Mouse (Mus musculus): ENCODE data around the gene Gm428.
"Not testable (repeated sequence)": the region's sequence is repeated elsewhere in the genome, so short reads cannot be mapped to it uniquely, and the experiment has no call there.

Gene Gm428

GRCm38 (mm10) chr4:73683216-73683615 is at the start of gene Gm428:
TSS of gene Gm428 (plus strand) at chr4:73683516.
- DNase-seq (ENCODE audit: low read depth, low spot score) = not testable (repeated sequence)

GRCm38 (mm10) chr4:73637821-73638220 is 45.5 kb upstream of the Gm428 start, which contains the start of gene Gm11236:
TSS of gene Gm11236 (plus strand) at chr4:73638121.
- DNase-seq (ENCODE audit: low read depth, low spot score) = not testable (repeated sequence)

DNA sequence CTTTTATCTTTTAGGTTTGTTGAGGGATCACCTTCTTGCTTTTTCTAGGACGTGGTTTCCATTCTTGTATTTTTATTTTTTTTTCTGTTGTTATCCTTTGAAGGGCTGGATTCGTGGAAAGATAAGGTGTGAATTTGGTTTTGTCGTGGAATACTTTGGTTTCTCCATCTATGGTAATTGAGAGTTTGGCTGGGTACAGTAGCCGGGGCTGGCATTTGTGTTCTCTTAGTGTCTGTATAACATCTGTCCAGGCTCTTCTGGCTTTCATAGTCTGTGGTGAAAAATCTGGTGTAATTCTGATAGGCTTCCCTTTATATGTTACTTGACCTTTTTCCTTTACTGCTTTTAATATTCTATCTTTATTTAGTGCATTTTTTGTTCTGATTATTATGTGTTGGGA is 21.5 kb upstream of the Gm428 start:
- not testable (repeated sequence) for DNase-seq (ENCODE audit: low read depth, low spot score)

- not testable (repeated sequence) for DNase-seq (ENCODE audit: low read depth, low spot score)
These were observed 15.3 kb upstream of the Gm428 start, which contains the start of gene Gm11239 for GRCm38 (mm10) chr4:73668054-73668453. TSS of gene Gm11239 (plus strand) at chr4:73668354.

GRCm38 (mm10) chr4:73718761-73719160 is 35.4 kb downstream of the Gm428 start:
- no peak for DNase-seq (ENCODE audit: low read depth, low spot score)

GRCm38 (mm10) chr4:73719819-73720218 is 36.5 kb downstream of the Gm428 start:
- no peak for DNase-seq (ENCODE audit: low read depth, low spot score)

Measured in embryo, embryonic 11.5 days (tissue).